Mouse (Mus musculus) CD8-positive naive resting alpha-beta T cell, adult 2 months (primary cell): ENCODE data around the gene Samd4b.

Experiments used
- DNase-seq, 2 experiments: peaks; one replicate each; pipeline ENCODE4 v3.0.0; 2022; ENCODE audit warnings: low read depth in 2 of 2, low spot score in 2 of 2

Gene Samd4b

DNA sequence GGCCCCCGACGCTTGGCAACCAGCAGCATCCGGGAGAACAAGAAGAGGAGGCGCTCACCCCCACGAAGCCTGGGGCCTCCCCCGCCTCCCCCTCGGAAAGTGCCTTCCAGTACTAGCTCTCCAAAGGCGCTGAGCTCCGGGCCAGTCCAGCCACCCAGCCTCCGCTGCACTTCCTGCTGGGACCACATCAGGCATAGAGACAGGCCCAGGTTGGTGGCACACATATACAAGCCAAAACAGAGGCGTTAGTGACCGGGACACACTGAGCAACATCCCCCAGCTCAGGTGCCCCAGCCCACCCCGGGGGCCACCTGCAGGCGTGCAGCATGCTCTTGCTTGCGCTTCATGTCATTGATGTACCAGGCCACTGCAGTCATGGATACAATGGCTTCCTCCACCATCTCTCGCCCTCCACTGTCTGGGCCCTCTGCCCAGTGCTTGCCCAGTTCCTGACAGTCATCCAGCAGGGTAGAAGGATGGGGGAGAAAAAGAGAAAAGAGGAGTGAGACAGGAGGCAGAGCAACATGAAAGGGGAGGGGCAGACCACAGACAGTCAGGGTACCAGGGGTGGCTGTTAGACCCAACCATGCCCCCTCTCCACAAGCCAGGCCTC lies 230.2 kb downstream of the Samd4b start:
- DNase-seq, result no peak

DNA sequence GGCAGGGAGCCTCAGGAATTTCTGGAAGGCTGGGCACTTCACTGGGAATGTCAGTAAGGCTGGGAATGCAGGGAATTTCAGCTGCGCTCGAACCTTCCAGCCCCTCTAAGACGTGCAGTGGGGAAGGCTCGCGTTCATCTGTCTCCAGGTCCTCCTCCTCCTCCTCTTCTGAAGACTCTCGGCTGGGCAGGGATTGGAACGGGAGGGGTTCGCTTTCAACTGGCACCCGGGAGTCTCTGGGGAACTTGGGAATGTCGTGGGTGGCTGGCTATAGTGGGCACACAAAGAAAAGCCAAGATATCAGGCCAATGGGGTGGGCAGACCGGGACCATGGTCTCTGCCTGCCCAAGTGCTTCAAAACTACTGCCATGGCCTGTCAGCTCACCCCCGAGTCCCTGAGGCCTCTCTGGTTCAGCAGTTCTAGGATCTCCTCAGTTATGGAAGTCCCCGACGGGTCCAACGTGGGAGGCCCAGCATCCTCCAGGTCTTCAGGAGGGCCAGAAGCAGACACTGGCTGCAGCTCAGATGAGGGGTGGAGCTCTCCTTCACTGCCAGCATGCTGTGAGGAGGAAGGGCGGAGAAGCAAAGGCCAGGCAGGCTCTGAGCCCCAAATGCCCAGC lies 235.4 kb downstream of the Samd4b start:
- DNase-seq, result no peak

DNA sequence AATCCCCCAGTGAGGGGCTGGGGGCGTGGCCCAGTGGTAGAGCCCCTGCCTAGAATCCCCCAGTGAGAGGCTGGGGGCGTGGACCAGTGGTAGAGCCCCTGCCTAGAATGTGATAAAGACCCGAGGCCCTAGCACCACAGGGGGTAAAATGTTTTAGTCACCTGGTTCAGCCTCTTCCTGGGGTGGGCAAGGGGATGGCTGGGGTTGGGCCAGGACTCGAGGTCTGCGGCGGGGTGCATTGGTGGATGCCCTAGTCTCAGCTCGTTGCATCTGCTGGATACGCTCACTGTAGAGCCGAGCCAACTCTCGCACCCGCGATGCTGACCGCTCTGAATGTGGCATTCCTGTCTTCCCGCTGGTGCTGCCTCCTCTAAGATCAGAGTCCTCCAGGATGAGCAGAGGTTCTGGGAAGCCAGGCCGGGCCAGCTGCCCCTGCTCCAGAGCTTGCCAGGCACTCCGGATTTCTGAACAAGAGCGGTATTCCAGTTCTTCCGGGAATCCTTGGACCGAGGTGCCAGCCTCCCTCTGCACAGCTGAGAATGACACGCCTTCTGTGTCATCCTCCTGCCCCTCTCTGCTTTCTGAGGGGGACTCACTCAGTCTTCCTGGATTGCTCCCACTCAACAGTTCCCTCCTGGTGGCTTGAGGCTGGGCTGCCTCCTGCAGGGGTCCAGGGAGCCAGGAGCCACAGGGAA lies 236.2 kb downstream of the Samd4b start:
- DNase-seq, result no peak

DNA sequence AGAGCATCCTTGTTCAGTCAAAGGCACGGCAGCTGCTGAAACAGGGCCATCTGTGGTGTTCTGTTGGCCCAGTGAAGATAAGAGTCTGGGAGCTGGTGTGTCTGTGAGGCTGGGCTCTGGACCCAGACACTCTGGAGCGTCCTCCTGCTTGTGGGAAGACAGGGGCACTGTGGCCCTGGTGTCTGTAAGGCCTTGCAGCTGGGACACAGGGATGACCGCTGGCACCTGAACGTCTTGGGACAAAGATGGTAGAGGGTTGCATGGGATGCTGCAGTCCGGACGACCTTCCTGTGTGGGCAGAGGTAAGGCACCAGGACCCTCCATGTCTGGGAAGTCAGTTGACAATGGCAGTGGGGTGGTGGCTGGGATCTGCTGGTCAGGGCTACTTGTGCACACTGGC lies 237.7 kb downstream of the Samd4b start:
- no peak for DNase-seq

DNA sequence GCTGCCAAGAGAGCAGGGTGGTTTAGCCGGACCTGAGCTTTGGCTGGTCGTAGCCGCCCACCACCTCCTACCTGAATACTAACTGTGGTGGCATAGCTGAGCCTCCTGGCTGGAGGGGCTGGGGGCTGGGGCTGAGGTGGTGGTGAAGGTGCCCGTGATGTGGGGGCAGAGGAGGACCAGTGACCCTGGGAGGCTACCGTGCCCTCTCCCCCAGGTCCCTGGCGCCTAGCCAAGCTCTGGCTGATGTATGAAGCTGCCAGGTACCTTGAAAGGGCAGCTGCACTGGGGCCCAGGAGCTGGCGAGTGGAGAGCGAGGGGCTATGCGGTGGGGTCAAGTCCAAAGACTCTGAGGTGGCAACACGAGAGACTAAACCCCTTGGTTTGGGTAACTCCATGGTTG lies 238.1 kb downstream of the Samd4b start:
- DNase-seq, result no peak

DNA sequence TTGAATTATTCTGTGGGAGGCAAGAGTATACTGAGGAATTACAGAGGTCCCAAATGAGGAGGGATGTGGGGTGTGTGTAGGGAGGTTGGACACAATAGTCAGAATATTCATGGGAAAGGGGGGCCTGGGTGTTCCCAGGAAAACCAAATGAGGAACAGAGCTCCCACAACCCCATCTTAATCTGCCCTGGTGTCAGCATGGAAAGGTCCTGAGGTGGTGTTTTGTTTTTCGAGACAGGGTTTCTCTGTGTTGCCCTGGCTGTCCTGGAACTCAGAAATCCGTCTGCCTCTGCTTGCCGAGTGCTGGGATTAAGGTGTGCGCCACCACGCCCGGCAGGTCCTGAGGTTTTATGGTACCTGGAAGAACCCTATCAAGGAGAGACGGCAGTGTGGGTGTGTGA lies 239.5 kb downstream of the Samd4b start:
- no peak for DNase-seq

DNA sequence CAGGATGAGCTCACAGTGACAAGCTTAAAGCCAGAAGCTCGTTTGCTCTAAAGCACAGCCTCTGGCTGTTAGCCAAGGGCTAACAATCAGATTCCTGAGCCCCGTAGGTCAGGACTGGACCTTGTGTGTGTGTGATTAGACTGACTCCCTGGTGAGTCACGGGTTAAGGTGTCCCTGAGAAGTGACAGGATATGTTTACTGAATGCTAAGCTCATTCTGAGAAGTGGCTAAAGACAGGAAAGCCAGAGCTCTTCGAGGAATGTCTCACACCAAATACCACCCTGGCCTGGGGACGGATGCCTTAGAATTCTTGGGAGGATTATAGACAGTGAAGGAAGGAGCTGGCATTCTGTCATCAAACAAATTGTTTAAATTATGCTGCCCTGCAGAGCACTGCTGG lies 240.0 kb downstream of the Samd4b start:
- DNase-seq, result no peak

DNA sequence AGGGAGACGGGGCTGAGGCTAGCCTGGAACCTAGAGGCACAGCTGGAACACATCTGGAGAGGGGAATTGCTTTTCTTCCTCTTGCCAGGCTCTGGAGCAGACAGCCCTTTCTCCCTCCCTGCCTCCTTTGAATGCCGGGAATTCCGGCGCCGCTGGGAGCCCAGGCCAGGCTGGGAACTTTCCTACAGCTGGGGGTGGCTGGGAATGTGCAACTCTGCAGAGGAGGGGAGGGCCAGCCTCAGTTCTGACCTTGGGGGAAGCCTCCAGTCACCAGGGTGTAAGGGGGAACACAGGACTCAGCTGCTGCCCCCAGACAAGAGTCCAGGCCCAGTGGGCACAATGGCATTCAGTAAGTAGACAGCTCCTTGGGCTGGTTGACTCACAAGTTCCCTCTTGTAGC lies 241.0 kb downstream of the Samd4b start:
- no peak for DNase-seq

DNA sequence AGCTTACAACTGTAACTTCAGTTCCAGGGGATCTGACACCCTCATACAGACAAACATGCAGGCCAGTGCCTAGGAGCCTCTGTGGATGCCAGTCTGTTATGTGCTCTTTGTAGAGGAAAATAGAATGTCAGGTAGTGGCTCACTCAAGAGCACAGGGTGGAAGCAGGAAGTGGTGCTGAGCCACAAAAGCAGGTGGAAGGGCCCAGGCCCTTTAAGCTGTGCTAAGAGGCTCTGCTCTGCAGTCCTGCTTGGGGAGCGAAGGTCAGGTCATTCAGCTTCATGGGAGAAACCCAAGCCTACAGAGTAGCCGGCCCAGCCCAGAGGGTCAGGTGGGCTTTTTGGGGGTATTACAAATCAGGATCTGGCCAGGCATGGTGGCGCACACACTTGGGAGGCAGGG lies 242.7 kb downstream of the Samd4b start:
- peak; percentile 41 to 57 for DNase-seq

DNA sequence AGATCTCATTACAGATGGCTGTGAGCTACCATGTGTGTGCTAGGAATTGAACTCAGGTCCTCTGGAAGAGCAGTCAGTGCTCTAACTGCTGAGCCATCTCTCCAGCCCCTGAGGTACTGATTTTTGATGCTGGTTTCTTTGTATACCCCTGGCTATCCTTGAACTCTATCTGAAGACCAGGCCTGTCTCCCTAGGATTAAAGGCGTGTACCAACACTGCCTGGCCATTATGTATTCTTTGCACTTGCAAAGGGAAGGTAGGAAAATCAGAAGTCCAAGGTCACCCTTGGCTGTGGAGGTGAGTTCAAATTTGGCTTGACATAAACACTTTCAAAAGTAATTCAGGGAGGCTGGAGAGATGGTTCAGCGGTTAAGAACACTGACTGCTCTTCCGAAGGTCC lies 243.3 kb downstream of the Samd4b start:
- DNase-seq, result no peak

DNA sequence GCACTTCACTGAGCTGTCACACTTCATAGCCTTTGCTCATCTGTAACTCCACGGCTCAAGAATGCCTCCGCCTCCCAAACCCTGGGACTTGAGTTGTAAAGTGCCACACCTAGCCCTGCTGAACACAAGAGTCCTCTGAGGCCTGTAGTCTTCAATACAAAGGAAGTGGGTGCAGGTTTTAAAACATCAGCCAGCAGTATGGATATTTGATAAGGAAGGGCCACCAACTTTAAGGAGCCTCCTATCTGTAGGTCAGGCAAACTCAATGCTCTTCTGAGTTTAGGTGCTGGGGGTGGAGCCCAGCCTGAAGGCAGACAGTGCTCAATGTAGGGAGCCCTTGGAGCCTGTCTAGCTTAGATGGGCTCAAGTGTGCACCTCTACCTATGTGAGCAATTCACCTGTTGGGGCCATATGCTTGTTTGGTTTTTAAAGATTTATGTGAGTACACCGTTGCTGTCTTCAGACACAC lies 243.8 kb downstream of the Samd4b start:
- no peak for DNase-seq

DNA sequence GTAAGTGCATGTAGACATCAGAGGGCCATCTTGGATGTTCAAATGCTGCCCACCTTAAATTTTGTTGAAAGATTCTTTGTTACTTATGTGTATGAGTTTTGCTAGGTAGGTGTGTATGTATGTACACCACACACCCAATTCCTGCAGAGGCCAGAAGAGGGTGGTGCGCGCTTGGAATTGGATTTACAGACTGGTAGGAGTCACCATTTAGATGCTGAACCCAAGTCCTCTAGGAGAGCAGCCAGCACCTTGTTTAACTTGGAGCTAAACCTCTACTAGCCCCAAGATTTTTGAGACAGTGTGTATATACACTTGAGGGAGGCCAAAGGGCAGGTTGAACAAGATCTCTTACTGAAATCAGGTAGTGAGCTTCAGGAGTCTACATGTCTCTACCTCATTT lies 244.7 kb downstream of the Samd4b start:
- DNase-seq, result no peak

DNA sequence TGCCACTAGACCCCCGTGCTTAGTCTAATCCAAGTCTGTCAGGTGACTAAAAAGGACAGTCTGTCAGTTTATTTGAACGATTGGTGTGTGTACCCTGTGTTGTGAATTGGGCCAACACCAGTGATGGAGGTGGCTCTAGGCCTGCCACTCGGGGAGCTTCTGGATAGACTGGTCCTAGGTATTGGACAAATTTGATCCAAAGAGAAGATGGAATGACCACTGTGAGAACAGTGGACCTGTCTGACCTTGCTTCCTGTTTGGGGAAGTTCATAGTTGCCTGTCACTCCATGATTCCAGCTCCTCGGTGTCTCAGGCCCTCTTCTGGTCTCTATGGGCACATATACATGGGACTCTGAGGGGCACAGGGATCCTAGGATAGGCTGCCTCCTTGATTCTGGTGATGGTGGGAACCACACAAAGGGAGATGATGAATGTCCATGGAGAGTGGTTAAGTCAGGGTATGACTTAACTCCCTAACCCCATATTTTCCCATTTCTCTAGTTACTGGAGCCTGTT lies 246.2 kb downstream of the Samd4b start:
- DNase-seq, result no peak

DNA sequence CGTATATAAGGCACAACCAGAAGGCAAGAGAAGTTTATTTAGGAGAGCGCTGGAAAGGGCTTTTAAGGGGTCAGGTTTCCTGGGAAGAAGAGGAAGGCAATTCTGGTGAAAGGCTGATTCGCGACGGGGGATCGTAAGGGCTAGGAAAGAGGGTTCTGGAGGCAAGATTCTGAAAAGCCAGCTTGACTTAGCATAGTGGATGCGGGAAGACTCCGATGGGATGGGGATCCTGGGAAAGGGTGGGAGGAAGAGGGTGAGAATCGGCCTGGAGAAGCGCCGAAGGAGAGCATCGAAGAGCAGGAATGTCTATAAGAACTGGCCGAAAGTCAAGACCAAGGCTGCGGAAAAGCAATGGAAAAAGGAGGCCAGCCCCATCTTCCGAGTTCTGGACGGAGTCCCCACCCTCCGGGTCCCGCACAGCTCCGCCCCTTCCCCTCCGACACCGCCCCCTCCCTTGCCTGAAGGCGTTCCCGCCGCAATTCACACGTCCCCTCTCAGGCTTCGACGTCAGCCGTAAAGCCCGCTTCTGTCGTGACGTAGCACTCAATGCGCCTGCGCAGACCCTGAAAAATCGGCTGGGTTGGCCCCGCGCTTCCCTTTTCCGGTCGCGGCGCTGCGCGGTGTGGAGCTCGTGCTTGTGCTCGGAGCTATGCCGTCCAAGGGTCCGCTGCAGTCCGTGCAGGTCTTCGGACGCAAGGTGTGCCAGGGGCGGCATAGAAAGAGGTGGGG lies 247.6 kb downstream of the Samd4b start, which contains the start of gene Rps16:
Gene Rps16, plus strand, starts transcription at position 498 of the 729 bp plus-strand sequence.
- peak; percentile 97 for DNase-seq
